Mouse (Mus musculus): ENCODE results near the gene Hfe2.

Gene Hfe2

GRCm38 (mm10) chr3:96532050-96532449, 7.1 kb downstream of the Hfe2 start:
- DNase-seq, result no peak

GRCm38 (mm10) chr3:96534300-96534699, 9.3 kb downstream of the Hfe2 start:
- DNase-seq, result no peak

- no peak for DNase-seq
These were observed 14.3 kb downstream of the Hfe2 start for GRCm38 (mm10) chr3:96539316-96539715.

DNA sequence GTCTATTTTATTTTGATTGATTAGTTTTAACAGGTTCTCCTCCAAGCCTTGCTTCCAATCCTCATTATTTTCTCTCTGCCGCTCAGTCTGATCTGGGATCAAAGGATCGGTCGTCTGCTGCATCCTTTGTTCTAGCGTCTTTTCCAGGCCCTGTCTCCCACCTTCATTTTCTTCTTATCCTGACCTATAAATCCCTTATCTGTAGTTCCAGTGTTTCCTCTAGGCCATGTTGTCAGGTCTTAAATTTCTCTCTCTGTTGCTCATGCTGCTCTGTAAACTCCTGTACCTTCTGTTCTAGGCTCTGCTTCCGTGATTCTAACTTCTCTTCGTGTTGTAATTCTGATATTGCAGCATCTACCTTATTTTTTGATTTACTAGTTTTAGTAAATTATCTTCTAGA, 15.8 kb downstream of the Hfe2 start:
- no peak for DNase-seq

- DNase-seq, result no peak
These were observed 16.5 kb downstream of the Hfe2 start for GRCm38 (mm10) chr3:96541328-96542078.

GRCm38 (mm10) chr3:96542554-96542953, 17.6 kb downstream of the Hfe2 start:
- no peak for DNase-seq

GRCm38 (mm10) chr3:96543345-96543744, 18.4 kb downstream of the Hfe2 start:
- no peak for DNase-seq

- DNase-seq, result no peak
These were observed 20.6 kb downstream of the Hfe2 start for GRCm38 (mm10) chr3:96545565-96545964.

DNA sequence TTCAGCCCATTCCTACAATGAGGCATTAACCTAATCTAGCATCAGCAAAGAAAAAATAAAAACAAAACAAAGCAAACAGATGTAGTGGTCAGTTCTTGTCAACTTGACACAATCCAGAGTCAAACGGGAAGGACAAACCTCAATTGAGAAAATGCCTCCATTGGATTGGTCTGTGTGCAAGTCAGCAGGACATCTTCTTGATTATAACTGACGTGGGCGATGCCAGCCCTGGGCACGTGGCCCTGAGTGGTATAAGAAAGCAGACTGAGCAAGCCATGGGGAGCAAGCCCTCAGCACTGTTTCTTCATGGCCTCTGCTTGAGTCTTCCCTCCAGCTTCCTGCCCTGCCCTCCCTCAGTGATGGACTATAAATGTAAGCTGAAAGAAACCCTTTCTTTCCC, 21.9 kb downstream of the Hfe2 start:
- no peak for DNase-seq

DNA sequence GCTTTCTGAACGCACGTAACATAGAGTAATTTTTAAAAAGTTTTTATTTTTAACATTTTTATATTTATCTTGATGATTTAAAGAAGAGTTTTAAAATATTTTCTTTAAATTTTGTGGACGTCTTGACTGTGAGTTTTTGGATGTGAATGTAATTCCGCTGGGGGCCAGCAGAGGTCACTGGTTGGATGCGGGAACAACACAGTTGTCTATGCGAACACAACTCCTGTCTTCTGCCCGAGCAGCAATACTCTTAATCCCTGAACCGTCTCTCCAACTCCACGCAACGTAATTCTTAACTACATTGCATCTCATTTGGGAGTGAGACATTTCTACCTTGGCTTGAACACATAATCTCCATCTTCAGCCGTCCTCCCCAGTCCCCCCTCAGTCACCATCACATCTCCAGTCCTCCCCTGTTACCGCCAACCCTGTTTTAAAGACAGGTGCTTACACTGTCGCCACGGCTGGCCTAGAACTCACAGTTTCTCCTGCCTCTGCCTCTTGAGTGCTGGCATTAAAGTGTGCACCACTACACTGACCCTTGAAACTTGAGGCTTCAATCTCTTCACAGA, 22.5 kb downstream of the Hfe2 start:
- peak; percentile 78 for DNase-seq

DNA sequence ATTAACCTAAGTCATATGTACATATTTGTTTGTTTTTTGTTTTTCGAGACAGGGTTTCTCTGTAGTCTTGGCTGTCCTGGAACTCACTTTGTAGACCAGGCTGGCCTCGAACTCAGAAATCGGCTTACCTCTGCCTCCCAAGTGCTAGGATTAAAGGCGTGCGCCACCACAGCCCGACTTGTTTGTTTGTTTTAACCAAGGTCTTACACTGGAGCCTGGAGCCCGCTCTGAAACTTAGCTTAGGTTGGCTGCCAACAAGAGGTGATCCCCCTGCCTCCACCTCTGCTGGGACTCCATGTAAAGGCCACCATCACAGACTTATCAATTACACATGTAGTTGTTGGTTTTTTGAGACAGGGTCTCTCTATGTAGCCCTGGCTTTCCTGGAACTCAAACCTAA, 23.9 kb downstream of the Hfe2 start:
- DNase-seq, result no peak

GRCm38 (mm10) chr3:96549346-96549745, 24.4 kb downstream of the Hfe2 start:
- no peak for DNase-seq

GRCm38 (mm10) chr3:96551203-96551602, 26.2 kb downstream of the Hfe2 start:
- DNase-seq, result peak; percentile 50

- no peak for DNase-seq
These were observed 26.9 kb downstream of the Hfe2 start for GRCm38 (mm10) chr3:96551890-96552289.

DNA sequence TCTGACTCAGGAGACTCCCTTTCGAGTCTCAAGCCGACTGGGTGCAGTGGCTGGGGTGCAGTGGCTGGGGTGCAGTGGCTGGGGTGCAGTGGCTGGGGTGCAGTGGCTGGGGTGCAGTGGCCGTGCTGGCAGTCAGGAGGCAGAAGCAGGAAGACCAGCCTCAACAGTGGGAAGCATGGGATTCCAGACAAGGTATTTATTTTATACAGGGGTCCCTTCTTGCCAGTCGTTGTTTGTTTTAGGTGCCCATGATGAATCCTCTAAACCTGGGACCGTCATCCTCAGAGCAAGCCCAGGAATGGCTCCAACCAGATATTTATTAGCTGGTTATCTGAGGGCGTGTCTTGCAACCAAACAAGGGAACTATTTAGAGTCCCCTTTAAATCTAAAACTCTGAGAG, 28.6 kb downstream of the Hfe2 start:
- no peak for DNase-seq

DNA sequence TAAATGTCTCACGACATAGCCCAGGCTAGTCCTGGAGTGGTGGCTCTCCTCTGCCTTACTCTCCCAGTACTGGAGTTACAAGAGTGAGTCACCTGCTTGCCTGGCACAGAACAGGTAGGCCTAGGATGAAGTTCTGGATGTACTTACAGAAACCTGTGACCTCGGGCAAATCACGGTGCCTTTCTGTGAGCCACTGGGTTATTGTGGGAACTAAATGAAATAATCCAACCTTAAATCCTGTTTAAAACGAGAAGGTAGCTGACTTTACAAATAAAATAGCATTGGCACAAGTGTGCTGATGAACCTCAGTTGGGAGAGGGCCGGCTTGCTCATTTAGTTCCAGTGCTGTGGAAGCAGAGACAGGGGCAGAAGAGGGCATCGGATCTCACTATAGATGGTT, 29.3 kb downstream of the Hfe2 start:
- DNase-seq, result no peak

GRCm38 (mm10) chr3:96555041-96555596, 30.1 kb downstream of the Hfe2 start:
- no peak for DNase-seq

- no peak for DNase-seq
These were observed 31.1 kb downstream of the Hfe2 start for GRCm38 (mm10) chr3:96555999-96556614.

- DNase-seq, result no peak
These were observed 32.0 kb downstream of the Hfe2 start for GRCm38 (mm10) chr3:96556651-96557635.

- peak; percentile 99 for DNase-seq
These were observed 32.7 kb downstream of the Hfe2 start, which contains the start of gene Txnip for GRCm38 (mm10) chr3:96557694-96558093. Gene Txnip, plus strand, starts transcription at chr3:96557957.

- peak; percentile 46 for DNase-seq
These were observed 33.2 kb downstream of the Hfe2 start for GRCm38 (mm10) chr3:96558159-96558558.

DNA sequence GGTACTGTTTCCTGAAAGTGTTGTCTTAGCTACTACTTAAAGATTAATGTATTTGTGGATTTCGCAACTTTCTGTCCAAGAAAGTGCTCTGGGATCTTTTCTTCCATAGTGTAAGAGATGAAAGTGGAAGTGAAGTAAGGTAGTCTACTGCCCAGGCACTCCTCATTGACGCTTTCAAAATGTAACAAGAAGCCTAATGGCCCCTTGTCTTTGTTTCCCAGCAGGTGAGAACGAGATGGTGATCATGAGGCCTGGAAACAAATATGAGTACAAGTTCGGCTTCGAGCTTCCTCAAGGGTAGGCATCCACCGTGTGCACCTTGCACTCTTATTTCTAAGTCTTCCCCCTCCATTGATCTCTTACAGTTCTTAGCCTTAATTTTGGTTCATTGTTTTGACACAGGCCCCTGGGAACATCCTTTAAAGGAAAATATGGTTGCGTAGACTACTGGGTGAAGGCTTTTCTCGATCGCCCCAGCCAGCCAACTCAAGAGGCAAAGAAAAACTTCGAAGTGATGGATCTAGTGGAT, 33.8 kb downstream of the Hfe2 start:
- no peak for DNase-seq
